Mouse (Mus musculus) right cerebral cortex, postnatal 25 days (tissue): Measurements from ENCODE around the gene Ccdc73.
"Not testable (repeated sequence)": the region's sequence is repeated elsewhere in the genome, so short reads cannot be mapped to it uniquely, and the experiment has no call there.

Experiments used
- DNase-seq: peaks from one replicate; pipeline ENCODE4 v3.0.0; 2022

Gene Ccdc73

DNA sequence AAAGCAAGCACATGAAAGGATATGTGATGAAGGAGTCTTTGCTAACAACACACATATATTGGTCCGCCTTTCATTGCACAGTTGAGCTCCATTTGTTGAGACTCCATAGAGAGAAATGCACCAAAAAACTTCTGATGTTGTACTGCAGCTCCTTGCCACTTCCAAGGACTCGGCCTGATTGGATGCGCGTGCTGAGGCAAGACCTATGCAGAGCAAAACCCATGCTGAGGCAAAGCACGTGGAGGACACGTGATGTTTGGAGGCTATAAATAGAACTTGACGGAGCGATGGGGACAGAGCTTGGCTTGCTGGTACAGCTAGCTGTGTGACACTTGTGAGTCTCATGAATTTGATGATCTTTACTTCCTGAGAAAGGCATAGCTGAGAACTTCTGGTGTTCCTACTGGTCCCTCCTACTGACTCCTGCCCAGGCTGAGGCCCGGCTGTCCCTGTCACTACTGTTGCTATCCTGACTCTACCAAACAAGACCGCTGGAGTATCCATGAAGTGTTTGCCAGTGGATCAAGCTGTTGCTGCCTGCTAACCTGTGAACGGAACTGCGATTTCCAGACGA, at the start of gene Ccdc73:
Gene Ccdc73, plus strand, starts transcription at position 524 of the 574 bp plus-strand sequence.
- no peak for DNase-seq

DNA sequence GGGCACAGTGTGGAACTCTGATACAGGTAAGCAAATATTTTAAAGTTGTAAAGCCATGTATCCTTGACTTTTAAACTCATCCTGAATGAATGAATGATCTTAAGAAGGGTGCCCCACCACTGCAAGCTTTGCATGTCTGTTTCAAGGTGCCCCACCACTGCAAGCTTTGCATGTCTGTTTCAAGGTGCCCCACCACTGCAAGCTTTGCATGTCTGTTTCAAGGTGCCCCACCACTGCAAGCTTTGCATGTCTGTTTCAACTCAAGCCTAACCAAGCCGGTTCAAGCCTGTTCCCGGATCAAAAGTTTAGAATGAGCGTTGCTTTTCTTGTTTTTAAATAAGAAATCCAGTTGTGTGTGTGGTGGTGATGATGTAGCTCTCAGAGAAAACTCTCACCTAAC, 48.8 kb upstream of the Ccdc73 start:
- not testable (repeated sequence) for DNase-seq

DNA sequence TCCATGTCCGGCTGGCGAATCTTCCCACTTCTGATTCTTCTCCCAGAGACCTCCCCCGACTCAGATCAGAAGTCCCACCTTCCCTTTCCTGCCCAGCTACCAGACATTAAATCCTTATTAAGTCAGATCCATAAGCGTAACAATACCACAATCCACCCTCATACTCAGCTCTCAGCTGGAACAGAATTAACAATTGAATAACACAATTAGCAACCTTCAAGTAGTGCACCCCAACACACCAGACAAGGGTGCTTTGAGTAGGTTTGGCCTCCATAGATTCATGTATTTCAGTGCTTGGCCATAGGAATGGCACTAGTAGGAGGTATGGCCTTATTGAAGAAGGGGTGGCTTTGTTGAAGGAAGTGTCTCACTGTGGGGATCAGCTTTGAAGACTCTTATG, 41.4 kb upstream of the Ccdc73 start:
- no peak for DNase-seq

DNA sequence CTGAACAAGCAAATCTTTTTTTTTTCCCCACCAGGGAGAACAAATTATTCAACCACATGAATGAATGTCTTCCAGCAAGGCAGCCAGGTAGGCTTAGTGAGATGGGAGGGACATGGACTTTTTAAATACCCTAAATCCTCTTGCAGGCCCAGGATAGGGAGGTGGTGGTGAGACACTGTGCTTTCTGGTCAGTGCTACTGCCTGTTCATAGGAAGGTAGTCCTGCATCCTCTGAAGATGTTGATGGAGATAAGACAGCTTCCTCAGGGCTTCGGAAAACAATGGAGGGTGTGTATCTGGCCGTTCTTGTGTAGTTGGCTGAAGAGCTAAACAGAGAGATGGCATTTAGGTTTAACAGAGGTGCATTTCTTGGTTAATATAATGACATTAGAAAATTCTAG, 35.1 kb upstream of the Ccdc73 start:
- DNase-seq = no peak

DNA sequence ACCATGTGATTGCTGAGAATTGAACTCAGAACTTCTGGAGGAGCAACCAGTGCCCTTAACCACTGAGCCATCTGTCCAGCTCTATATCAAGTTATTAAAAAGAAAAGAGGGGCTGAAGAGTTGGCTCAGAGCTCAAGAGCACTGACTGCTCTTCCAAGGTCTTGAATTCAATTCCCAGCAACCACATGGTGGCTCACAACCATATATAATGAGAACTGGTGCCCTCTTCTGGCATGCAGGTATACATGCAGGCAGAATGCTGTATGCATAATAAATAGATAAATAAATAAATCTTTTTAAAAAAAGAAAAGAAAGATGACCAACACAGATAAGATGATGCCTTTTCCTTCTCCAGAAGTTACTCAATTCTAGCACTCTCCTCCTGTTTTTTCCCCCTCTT, 26.6 kb upstream of the Ccdc73 start:
- DNase-seq = no peak

DNA sequence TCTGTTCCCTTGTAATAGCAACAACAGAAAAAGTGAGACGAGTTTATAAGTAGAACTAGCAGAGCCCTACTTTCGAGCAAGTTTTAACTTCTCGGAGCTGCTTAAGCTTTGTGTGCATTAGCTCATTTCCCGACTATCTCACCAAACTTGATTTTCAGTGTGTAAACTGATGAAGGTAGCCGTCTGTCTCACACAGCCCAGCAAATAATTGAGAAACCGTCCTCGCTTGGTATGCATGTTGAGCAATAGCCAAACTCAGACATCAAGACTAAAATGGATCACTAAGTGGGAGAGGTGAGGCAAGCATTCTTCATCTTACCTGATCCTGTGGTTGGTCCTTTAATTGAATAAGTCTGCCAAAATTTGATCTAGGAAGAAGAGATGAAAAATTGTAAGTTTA, 25.9 kb upstream of the Ccdc73 start:
- no peak for DNase-seq

DNA sequence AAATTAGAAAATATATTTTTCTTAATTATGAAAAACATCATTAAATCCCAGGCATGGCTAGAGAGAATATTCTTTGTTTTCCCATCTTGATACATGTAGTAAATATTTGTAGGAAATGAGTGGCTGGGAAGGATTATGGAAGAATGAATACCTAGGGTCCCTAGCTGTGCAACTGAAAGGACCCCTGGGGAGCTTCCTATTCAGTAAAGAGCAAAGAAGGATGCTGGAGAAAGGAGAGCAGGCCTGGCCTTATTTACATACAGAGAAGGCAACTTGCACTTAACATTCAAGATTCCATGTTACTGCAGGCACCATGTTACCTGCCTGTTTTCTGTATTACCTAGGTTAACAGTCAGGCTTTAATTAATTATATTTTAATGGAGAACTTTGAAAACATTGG, 25.0 kb upstream of the Ccdc73 start:
- DNase-seq = no peak

DNA sequence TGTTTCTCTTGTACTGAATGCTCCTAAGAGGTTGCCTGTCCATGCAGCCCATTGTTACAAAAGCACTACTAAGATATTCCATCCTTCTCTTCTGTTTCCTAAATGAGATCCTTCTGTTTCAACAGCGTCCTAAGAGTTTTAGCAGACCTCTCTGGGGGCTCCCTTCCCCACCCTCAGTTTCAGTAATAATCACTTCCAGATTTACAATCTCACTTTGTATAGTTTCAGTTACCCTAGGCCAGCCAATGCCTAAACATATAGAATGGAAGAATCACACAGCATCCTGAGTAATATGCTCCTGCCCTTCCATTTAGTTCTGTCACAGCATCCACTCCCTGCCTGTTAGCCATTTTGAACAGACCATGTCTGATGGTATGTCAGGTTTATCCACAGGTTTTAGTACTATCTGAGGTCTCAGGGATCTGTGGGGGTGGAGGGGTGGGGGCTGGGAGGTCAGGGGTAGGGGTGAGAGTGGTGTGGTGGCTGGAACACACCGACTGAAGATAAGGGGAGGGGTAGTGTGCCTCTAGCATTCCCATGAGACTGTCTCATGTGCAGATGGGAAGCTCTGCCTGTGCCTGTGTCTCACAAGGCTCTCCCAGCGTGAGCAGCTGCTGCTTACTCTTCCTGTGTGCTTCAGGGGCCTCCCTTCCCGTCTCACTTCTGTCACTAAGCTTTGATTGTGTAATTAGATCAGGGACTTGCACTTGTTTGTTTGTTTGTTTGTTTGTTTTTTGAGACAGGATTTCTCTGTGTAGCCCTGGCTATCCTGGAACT, 20.8 kb upstream of the Ccdc73 start:
- no peak for DNase-seq

DNA sequence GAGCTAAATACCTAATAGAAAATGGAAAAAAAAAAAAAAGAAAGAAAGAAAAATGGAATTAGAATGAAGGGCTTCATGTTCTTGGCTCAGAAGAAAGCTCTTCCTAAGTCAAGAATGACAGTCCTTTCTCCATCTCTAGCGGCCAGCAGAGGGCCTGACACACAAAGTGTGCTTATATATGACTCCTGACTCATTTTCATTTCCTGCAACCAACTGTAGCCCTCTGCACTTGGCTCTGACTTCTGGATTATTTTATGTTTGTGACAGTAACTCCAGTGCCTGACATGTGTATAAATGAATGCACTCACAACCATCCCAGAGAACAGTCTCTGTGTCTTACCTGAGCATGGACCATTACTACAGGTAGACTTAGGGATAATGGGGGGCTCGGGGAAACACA, 20.0 kb upstream of the Ccdc73 start:
- DNase-seq = no peak

DNA sequence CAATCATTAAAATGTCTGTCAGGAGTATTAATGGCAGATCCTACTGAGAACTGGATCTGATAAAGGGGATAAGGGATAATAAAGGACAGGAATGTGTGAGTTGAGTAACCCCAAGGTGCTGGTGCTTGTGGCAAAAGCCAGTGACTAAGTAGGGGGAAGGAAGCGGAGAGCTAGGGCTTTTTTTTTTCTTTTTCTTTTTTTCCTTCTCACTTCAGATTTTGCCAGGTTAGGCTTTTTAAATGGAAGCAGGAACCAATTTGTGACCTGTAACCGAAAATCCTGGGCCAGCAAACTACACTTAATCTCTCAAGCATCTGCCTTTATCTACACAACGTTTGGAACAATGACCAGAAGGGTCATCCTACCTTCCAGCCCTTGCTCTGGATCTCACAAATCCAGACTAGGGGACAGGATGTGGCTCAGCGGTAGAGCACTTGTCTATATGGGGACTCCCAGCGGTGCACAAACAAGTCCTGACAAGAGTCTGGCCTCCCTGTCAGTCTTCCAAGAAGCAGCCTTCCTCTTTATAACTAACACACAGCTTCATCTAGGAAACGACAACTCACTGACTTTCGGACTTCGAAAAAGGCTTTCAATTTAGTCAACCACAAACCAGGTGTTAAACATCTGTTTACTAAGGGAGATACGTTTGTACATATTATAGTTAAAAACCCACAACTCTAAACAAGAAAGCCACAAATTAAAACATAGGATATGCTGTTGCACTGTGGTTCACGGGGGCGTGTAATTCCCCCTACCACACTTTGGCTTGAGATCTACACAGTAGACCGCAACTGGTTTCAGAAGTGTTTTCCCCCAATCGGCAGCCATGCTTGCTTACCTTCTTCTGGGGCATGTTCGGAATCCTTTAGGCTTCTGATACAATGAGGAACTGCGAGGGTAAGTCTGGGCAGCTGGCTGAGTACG, 19.1 kb upstream of the Ccdc73 start:
- no peak for DNase-seq

DNA sequence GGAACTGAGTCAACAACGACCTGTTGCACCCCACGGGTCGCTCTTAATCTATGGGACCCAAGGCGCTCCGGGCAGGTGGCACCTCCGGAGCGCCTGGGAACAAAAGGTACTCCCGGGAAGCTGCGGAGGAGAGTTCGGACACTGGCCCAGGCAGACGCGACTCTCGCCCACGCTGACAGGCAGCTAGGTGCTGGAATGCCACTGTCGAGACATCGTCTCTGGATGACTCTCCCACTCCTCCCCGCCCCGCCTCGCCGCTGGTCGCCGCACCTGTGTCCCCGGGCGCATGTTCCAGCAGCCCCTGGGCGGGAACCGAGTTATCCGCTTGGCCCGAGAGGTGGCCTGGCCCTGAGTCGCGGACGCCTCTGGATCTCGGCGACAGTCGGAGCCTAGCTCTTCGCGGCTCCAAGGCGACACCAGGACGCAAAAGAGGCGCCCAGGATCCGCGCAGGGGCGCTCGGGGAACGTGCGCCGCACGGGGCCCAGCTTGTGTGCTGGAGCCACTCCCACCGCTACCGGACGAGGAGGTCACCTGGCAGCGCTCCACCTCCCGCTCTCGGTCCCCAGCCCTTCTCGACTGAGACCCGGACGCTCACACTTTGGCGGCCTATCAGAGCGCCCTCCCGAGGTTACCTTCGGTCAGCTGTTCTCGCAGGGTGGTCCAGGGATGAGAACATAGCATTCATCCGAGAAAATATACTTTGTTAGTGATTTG, 18.2 kb upstream of the Ccdc73 start, which contains the start of gene Prrg4:
Gene Prrg4, minus strand, starts transcription at position 601 of the 715 bp plus-strand sequence.
- DNase-seq = peak; percentile 27

DNA sequence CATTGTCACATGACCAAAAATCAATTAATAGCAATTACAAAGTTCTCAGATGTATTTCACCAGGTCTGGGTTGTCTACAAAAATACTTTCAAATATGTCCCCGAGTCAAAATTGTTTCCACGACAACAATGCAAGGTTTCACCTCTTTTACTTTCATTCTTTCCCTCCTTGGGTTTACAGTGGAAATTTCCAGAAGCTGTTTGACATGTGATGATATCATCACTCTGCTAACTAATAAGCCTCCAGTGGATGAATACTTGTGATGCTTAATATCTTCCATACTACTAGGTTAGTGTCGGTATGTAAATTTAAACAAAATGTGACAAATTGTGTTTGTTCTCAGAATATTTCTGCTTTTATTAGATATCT, 17.6 kb upstream of the Ccdc73 start:
- no peak for DNase-seq

DNA sequence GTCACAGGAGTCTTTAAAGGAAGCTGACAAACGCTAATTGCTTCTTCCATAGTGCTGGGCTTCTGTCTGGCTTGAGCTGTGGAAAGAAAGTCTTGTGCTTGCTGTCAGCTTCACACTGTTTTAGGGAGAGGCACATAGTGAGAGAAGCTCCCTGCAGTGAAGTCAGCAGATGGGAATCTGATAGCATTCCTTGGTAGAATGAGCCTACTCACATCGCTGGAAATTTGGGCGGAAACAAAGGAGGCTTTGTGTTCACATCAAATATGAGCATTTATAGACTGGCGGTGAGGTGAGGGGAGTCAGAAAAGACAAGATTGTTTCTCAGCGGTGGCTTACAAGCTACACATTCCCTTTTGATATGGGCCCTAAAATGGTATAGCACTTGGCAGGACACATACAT, 15.9 kb upstream of the Ccdc73 start:
- DNase-seq = no peak

DNA sequence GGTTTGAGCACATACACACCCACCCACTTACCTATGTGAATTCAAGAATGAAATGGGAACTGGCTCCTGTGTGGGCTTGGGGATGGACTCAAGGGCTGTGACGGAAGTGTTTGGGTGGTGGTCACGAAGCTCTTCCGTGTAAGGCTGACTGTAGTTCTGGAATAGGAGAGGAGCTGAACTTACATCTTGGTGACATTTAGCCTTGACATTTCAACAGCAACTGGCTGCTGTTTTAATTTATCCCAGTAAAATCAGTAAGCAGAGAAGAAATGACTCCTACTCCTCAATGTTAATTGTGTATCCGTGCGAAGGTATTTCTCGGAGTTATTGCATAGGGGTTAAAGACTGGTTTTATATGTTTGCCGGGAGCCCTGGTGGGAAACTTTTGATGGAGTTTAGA, 15.1 kb upstream of the Ccdc73 start:
- no peak for DNase-seq

DNA sequence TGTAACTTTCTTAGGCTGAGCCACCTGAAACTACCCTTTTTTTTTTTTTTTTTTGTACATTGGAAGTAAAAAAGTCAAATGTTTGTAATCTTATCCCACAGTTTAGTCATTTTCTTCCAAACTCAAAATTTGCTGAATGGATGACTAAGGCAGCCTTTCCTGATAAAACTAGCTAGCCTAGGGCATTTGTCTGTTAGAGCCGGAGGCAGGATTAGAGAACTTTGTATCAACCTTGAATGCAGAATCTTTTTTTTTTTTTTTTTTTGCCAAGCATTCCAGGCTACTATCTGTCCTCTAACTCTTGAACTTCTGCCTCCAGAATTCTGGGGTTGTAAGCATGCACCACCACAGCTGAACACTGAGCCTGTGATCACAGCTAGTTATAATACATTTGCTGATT, 12.8 kb upstream of the Ccdc73 start:
- no peak for DNase-seq

DNA sequence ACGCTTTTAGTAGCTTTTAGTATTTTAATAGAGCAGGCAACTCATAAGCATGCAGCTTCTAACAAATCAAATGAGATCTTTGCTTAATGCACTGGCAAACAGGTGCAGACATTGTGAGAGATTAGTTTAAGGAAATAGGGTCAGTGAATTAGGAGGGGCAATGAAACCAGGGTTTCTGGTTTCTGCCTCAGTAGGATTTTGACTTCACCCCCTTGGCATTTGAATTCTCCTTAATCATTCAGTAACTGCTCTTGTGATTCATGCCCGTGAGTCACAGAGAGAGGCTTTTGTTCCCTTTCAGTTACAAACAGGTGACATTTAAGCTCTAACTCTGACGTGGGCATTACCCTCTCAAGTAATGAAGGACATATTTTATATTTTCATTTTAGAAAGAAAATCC, 11.9 kb upstream of the Ccdc73 start:
- DNase-seq = no peak

DNA sequence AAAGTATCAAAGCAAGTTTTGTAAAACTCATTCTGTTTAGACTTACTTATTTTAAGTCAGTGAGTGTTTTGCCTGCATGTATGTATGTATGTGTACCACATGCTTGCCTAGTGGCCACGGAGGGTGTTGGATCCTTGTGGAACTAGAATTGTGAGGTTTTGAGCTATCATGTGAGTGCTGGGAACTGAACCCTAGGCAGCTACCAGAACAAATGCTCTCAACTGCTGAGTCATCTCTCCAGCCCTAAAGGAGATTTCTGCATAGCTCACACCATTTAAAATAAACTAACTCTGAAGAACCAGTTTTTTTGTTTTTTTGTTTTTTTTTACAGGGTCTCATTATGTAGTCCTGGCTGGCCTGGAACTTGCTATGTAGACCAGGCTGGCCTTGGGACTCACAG, 11.4 kb upstream of the Ccdc73 start:
- no peak for DNase-seq

DNA sequence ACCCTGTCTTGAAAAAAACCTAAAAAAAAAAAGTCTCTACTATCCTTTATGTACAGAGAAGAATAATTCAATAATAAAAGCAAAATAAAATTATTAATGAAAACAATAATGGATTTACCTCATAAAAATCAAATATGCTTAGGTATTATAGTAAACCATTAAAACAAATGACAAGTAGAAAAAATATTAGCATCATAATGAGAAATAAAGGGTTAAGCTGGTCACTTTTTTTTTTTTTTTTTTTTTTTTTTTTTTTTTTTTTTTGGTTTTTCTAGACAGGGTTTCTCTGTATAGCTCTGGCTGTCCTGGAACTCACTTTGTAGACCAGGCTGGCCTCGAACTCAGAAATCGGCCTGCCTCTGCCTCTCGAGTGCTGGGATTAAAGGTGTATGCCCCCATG, 9.5 kb upstream of the Ccdc73 start:
- not testable (repeated sequence) for DNase-seq

DNA sequence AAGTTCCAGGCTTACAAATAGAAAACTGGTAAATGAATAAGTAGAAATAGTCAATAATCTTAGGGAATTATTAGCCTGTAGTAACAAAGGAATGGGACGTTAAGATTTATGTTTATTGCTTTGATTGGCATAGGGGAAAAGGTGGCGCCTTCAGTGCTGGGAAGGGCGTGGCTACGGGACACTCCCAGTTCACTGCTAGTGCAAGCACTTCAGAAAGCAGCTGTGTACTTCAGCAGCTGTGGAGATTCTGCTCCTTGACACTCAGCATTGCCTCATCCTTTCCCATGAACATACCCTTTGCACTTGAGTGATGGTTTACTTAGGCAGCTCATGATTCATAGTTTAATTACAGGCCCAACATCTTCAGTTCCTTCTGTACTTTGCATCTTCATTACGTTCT, 8.5 kb upstream of the Ccdc73 start:
- no peak for DNase-seq

DNA sequence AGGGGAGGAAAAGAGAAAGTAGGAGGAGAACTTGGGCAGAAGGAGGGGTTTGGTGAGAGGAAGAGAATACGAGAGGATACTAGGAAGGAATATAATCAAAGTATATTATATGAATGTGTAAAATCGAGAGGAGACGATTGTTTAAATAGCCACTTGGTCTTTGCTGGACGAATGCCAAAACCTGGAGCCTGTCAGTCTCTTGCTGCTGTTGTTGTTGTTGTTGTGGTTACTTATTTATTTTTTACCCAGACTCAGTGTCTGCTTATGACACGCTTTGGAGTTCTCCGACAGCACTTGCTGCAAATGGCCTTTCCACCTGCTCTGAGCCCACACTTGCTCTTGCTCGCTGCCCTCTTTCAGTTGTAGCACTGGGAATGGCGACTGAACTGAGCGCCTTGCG, 7.2 kb upstream of the Ccdc73 start:
- no peak for DNase-seq

DNA sequence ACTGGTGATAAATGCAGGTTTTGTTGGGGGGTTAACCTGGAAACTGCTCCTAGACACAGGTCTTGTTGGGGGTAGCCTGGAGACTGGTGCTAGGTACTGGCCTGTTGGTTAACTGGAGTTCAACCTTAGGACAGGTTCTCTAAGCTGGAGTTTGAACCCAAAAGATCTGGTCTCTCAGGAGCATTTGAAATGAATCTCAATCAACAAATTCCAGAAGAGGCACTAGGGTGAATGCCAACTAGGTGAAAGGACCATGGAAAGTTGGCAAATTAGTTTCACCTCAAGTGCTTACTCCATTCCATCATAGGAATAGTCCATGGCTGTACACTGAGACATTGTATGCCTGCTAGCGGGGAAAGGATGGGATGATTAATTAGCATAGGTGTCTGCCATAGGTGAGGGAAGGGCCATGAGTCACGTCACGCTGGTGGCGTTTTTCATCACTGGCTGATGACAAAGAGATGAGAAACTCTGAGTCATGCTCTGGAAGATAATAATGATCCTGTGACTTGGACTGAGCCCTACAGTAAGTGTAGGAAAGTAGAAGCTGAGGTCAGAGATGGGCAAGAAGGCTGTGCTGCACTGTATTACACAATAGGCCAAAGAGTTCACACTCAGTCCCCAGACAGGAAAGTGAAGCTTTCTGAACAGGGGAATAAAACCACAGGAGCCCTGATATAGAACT, 3.3 kb upstream of the Ccdc73 start:
- DNase-seq = no peak

DNA sequence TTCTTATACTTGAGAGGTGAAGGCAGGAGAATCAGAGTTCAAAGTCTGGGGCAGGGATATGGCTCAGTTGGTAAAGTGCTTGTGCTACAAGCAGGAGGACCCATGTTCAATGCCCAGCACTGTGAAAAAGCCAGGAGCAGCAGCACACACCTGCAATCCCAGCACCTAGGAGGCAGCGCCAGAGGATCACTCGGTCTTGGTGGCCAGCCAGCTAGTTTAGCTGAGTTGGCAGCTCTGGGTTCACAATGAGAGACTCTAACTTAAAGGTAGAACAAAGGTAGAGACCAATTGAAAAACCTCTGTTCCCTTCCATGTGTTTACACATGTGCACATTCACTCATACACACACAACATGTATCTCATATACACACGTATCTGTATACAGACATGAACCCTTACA, 1.5 kb downstream of the Ccdc73 start:
- DNase-seq = no peak

DNA sequence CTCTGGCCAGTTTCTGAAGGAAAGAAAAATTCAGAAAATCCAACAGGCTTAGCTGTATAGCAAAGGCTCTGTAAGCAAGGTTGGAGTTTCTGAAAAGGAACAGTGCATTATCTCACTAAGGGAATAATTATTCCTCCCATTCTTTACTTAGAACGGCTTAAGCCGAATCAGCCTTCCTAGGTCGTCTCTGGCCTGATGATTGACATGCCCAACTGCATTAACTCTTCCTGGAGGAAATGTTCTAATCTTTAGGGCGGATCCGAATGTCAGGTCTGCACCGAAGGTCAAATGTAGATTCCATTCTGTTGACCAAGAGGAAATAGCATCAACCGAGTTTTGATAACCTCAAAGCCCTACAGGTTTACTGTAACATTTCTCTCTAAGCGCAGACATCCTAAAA, 11.2 kb downstream of the Ccdc73 start:
- no peak for DNase-seq
